Mouse (Mus musculus) hindbrain, embryonic 10.5 days (tissue): ENCODE data around the gene Vgll4. TPM values are rescaled to one million over a fixed set of nuclear protein-coding genes. Genes with fewer than 3 reads are reported as not detected.

Experiments used
- DNase-seq: peaks from one replicate; pipeline ENCODE4 v3.0.0-alpha.2; 2017; ENCODE audit warnings: low spot score
- H3K27ac ChIP-seq: fragments of 300-500 bp; sonication (generic); 2 replicates; pipeline ENCODE4 v1.5.1; 2016; ENCODE audit warnings: mild to moderate bottlenecking, moderate library complexity
- H3K27me3 ChIP-seq: fragments of 300-500 bp; sonication (generic); 2 replicates; pipeline ENCODE4 v1.6.1; 2016; ENCODE audit warnings: mild to moderate bottlenecking; ENCODE audit not compliant: poor library complexity, insufficient read depth, severe bottlenecking
- H3K36me3 ChIP-seq: fragments of 300-500 bp; sonication (generic); 2 replicates; pipeline ENCODE4 v1.6.1; 2016; ENCODE audit warnings: mild to moderate bottlenecking, moderate library complexity
- H3K4me1 ChIP-seq: fragments of 300-500 bp; sonication (generic); replicated peaks from 2 replicates; pipeline ENCODE4 v1.6.1; 2016; ENCODE audit warnings: mild to moderate bottlenecking
- H3K4me3 ChIP-seq: fragments of 300-500 bp; sonication (generic); 2 replicates; pipeline ENCODE4 v1.5.1; 2016; ENCODE audit warnings: mild to moderate bottlenecking, moderate library complexity
- H3K9me3 ChIP-seq: fragments of 300-500 bp; sonication (generic); 2 replicates; pipeline ENCODE4 v1.6.1; 2016; ENCODE audit warnings: mild to moderate bottlenecking, moderate library complexity
- WGBS: fragments of 180-500 bp; shearing (Covaris S2); methylation state at CpG from one replicate; pipeline ENCODE4 v1.1.7; 2016; 5-methylcytosine and 5-hydroxymethylcytosine counted together
- polyA plus RNA-seq: library from polyadenylated mRNA; unstranded; fragments of >200 nt; fragmentation: Nextera tagmentation; extraction: Ambion mirVana; gene quantifications from 2 replicates; pipeline ENCODE4 v1.2.1, GENCODE M21; 2016

Gene Vgll4
- polyA plus RNA-seq, result 73.3 and 86.6 TPM in 2 replicates

- Histone ChIP-seq H3K27ac (peak within 1 kb of the TSS; percentile 81), H3K4me1 (peaks cover 35% of the 10 kb centered on the region), H3K36me3 (no peaks in the 10 kb centered on the region), H3K9me3 (0 out of 2 replicates have a peak, but pooled peaks cover 4% of the 10 kb centered on the region), H3K27me3 (peaks cover 76% of the 10 kb centered on the region), H3K4me3 (peak within 1 kb of the TSS; percentile 71)
- DNase-seq, result peak; percentile 78
- WGBS, result under 1% methylated on average over 79 of the region's 79 CpGs
Observed at GRCm38 (mm10) chr6:114969213-114970120, at the start of gene Vgll4. Vgll4 (minus strand) TSS chr6:114969994.

DNA sequence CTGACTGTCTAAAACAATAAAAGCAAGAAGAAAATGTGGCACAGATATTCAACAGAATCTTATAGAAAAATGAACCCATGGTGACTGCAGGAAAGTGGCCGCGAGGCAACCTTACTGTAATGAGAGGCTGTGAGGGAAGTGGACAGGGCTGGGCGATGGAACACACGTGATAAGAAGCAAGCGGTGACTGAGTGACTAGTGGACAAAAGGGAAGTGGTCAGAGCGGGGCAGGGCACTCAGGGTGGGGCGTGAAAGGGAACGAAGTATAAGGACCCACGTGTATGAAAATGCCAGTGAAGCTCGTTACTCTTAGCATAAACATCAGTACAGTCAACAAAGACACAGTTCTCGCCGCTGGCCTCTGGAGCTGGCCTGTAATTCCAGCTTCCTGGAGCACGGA lies 45.7 kb upstream of the Vgll4 start:
- Histone ChIP-seq H3K27ac (no peak overlapping the region), H3K36me3 (peaks cover 91% of the 10 kb centered on the region), H3K9me3 (no peaks in the 10 kb centered on the region), H3K27me3 (no peaks in the 10 kb centered on the region), H3K4me3 (no peak overlapping the region), H3K4me1 (0 out of 2 replicates have a peak, but pooled peaks cover 4% of the 10 kb centered on the region)
- WGBS, result 93% methylated on average over 13 of the region's 13 CpGs
- DNase-seq, result no peak

DNA sequence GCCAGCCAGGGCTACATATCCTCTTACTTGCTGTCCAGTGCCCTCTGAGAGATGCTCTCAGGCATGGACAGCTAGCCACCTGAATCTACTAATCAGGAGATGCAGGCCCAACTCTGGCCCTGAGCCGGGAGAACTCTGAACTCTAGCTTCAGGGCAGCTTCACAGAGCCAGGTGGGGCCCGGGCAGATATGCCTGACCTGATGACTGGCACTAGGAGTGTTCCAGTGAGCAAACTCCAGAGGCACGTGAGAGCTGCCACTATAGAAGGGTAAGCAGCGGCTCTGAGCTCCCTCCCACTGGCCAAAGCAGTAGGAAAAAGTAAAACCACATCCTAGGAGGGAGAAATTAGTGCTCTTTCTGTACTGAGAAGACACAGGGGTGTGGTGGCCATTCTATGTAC lies 43.8 kb upstream of the Vgll4 start:
- Histone ChIP-seq H3K27me3 (no peaks in the 10 kb centered on the region), H3K36me3 (peaks cover 94% of the 10 kb centered on the region), H3K4me3 (no peak overlapping the region), H3K9me3 (no peaks in the 10 kb centered on the region), H3K27ac (no peak overlapping the region), H3K4me1 (0 out of 2 replicates have a peak, but pooled peaks cover 6% of the 10 kb centered on the region)
- no peak for DNase-seq
- WGBS, result 91% methylated on average over 4 of the region's 4 CpGs

- no peak overlapping the region for H3K4me3 ChIP-seq
- H3K9me3 ChIP-seq, result no peaks in the 10 kb centered on the region
- H3K27ac ChIP-seq, result no peak overlapping the region
- 85% methylated on average over 8 of the region's 8 CpGs for WGBS
- H3K36me3 ChIP-seq, result peaks cover 80% of the 10 kb centered on the region
- no peaks in the 10 kb centered on the region for H3K27me3 ChIP-seq
- no peak for DNase-seq
- peaks cover 16% of the 10 kb centered on the region for H3K4me1 ChIP-seq
Observed at GRCm38 (mm10) chr6:115011792-115012191, 42.0 kb upstream of the Vgll4 start.

GRCm38 (mm10) chr6:115010815-115011214 lies 41.0 kb upstream of the Vgll4 start:
- peaks cover 71% of the 10 kb centered on the region for H3K36me3 ChIP-seq
- H3K9me3 ChIP-seq, result no peaks in the 10 kb centered on the region
- peaks cover 17% of the 10 kb centered on the region for H3K4me1 ChIP-seq
- no peak for DNase-seq
- no peaks in the 10 kb centered on the region for H3K27me3 ChIP-seq
- 85% methylated on average over 9 of the region's 9 CpGs for WGBS
- no peak overlapping the region for H3K27ac ChIP-seq
- no peak overlapping the region for H3K4me3 ChIP-seq

DNA sequence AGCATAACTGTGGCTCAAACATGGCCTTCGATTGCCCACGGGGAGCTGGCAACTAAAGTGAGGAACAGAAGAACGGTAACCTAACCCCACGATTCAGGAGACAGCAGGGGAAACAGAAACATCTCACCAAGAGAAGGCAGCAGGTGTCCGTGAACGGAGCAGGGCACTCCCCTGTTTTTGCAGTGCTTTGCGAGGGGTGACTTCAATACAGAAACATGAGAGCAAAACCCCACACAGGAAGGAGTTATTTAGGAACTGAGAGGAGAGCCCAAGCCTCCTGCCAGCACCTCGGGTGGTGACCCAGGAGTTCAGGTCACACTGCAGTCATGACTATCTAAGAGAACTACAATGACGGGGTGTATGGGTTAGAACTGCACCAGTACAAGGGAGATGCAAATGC lies 40.5 kb upstream of the Vgll4 start:
- WGBS, result 79% methylated on average over 9 of the region's 9 CpGs
- Histone ChIP-seq H3K27me3 (no peaks in the 10 kb centered on the region), H3K27ac (no peak overlapping the region), H3K9me3 (no peaks in the 10 kb centered on the region), H3K36me3 (peaks cover 66% of the 10 kb centered on the region), H3K4me3 (no peak overlapping the region), H3K4me1 (peaks cover 17% of the 10 kb centered on the region)
- no peak for DNase-seq

GRCm38 (mm10) chr6:115007728-115008127 lies 37.9 kb upstream of the Vgll4 start:
- 30% methylated on average over 5 of the region's 5 CpGs for WGBS
- no peaks in the 10 kb centered on the region for H3K27me3 ChIP-seq
- H3K27ac ChIP-seq, result 0 out of 2 replicates have a peak overlapping the region, but pooled peaks have one; percentile 42
- peaks cover 65% of the 10 kb centered on the region for H3K36me3 ChIP-seq
- peak; percentile 77 for DNase-seq
- no peaks in the 10 kb centered on the region for H3K9me3 ChIP-seq
- H3K4me3 ChIP-seq, result no peak overlapping the region
- H3K4me1 ChIP-seq, result peaks cover 17% of the 10 kb centered on the region

DNA sequence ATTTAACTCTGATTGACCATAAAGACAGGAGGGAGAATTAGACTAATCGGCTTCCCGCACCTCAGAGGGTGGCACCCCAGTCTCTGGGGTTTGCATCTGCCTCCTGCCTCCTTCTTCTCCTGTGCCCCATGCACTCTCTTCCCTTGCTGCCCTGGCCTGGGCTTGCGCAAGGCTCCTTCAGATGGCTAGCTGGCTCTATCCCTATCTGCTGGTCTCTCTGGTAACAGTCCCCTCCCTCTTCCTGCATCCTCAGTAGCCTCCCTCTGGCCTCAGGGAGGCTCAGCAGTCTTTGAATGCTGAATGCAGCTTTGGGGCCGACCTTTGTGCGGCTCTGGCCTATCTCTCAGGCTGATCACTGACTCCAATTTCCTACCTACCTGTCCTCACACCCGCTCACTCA lies 37.2 kb upstream of the Vgll4 start:
- Histone ChIP-seq H3K4me3 (no peak overlapping the region), H3K9me3 (no peaks in the 10 kb centered on the region), H3K36me3 (peaks cover 64% of the 10 kb centered on the region), H3K27ac (peak overlapping the region; percentile 42; the same call in 1 of the 2 replicates), H3K27me3 (no peaks in the 10 kb centered on the region), H3K4me1 (peaks cover 17% of the 10 kb centered on the region)
- DNase-seq, result peak; percentile 15
- 63% methylated on average over 6 of the region's 6 CpGs for WGBS

DNA sequence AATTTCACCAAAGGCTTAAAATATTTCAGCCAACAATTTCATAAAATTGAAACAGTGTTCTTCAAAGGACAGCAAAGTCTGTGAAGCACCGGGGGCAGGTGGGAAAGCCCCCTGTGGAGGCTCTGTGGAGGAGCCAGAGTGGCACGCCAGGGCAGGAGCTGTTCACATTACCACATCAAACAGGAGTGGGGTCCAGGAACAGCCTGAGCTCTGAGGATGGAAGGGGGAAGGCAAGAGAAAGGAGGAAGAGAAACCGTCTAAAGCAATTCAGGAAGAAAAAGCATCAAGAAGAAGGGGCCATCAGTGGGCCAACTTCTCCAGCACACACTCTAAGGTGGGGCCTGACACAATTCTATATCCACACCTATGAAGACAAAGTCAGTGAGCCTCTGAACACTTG lies 36.3 kb upstream of the Vgll4 start:
- H3K36me3 ChIP-seq, result peaks cover 56% of the 10 kb centered on the region
- H3K9me3 ChIP-seq, result no peaks in the 10 kb centered on the region

DNA sequence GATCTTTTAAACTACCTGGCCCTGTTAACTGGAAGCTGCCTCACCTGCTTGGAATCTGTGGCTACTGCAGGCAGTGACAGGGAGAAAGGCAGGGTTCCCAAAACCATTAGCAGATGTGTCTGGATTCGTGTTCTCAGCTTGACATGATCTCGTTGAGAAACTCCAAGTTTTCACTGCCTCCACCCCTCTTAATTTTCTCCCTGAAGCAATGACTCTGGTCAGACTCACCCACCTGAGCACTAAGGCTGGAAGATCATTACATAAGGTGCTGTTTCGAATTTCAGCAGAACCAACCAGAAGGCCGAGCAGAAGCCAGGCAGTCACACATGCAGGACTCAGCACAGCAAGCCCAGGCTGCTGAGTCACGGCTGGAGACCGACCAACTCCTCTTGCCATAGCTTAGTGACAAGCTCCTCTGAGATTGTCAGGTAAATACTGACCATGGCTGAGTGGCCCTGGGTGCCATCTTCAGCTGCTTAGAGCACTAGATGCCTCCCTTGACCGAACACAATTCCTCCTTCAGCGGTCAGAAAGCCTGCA lies 35.6 kb upstream of the Vgll4 start:
- Histone ChIP-seq H3K4me1 (peaks cover 13% of the 10 kb centered on the region), H3K9me3 (no peaks in the 10 kb centered on the region), H3K36me3 (peaks cover 53% of the 10 kb centered on the region), H3K27ac (no peak overlapping the region), H3K27me3 (no peaks in the 10 kb centered on the region), H3K4me3 (no peak overlapping the region)
- WGBS, result 89% methylated on average over 8 of the region's 8 CpGs
- DNase-seq, result no peak

More for the DNA sequence above, 36.3 kb upstream of the Vgll4 start:
- H3K27me3 ChIP-seq, result no peaks in the 10 kb centered on the region
- 79% methylated on average over 3 of the region's 3 CpGs for WGBS
- H3K27ac ChIP-seq, result no peak overlapping the region
- H3K4me3 ChIP-seq, result no peak overlapping the region
- H3K4me1 ChIP-seq, result peaks cover 17% of the 10 kb centered on the region
- no peak for DNase-seq

GRCm38 (mm10) chr6:115004636-115005035 lies 34.8 kb upstream of the Vgll4 start:
- Histone ChIP-seq H3K4me1 (peaks cover 11% of the 10 kb centered on the region), H3K27me3 (no peaks in the 10 kb centered on the region), H3K36me3 (peaks cover 53% of the 10 kb centered on the region), H3K4me3 (no peak overlapping the region), H3K27ac (no peak overlapping the region), H3K9me3 (no peaks in the 10 kb centered on the region)
- WGBS, result 82% methylated on average over 8 of the region's 8 CpGs
- no peak for DNase-seq

DNA sequence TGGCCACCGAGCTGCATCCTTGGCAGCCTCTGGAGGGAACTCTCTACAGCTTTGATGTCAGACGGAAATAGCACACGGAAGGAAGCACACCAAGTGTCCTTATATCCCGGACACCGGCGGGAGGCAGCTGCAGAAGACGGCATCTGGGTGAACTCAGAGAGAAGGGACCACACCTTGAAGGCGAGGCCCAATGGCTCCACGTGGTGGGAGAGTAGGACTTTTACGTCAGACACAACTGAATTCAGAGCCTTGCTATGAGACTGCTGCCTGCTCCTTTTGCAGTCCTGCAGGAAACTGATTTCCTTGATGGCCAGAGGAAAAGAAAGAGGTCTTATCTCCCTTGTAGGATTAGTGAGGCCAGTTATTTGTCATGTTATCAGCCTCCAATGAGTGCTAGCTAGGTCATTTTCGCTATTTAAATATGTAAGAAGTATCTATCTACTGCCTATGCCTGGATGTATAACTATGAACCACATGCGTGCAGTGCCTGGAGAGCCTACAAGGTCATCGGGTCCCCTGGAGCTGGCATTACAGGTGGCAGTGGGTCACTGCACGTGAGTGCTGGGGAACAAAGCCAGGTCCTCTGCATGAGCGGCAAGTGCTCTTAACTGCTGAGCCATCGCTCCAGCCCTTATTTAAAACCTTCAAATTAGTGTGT lies 28.7 kb upstream of the Vgll4 start:
- no peaks in the 10 kb centered on the region for H3K4me1 ChIP-seq
- DNase-seq, result no peak
- H3K4me3 ChIP-seq, result no peak overlapping the region
- no peak overlapping the region for H3K27ac ChIP-seq
- peaks cover 27% of the 10 kb centered on the region for H3K36me3 ChIP-seq
- 0 out of 2 replicates have a peak, but pooled peaks cover 2% of the 10 kb centered on the region for H3K9me3 ChIP-seq
- 85% methylated on average over 16 of the region's 16 CpGs for WGBS
- H3K27me3 ChIP-seq, result no peaks in the 10 kb centered on the region

GRCm38 (mm10) chr6:114997471-114997870 lies 27.7 kb upstream of the Vgll4 start:
- DNase-seq, result no peak
- WGBS, result 66% methylated on average over 5 of the region's 5 CpGs
- Histone ChIP-seq H3K9me3 (0 out of 2 replicates have a peak, but pooled peaks cover 2% of the 10 kb centered on the region), H3K4me1 (no peaks in the 10 kb centered on the region), H3K27me3 (no peaks in the 10 kb centered on the region), H3K4me3 (no peak overlapping the region), H3K27ac (no peak overlapping the region), H3K36me3 (peaks cover 18% of the 10 kb centered on the region)
